Mouse (Mus musculus) kidney, embryonic 15.5 days (tissue): ENCODE results near the gene Gm6401. TPM values are rescaled to one million over a fixed set of nuclear protein-coding genes. Genes with fewer than 3 reads are reported as not detected.
"Not testable (repeated sequence)": the region's sequence is repeated elsewhere in the genome, so short reads cannot be mapped to it uniquely, and the experiment has no call there.

Experiments
- ATAC-seq: fragments of 200-750 bp; cut with Nextera tagmentation; replicated peaks from 2 replicates; pipeline ENCODE4 v1.8.0; 2017; ENCODE audit warnings: moderate TSS enrichment; ENCODE audit not compliant: low FRiP score
- H3K27ac ChIP-seq: fragments of 300-500 bp; sonication (generic); 2 replicates; pipeline ENCODE4 v1.5.1; 2015; ENCODE audit warnings: mild to moderate bottlenecking, inconsistent platforms
- H3K27me3 ChIP-seq: fragments of 300-500 bp; sonication (generic); 2 replicates; pipeline ENCODE4 v1.6.1; 2015; ENCODE audit warnings: inconsistent platforms
- H3K36me3 ChIP-seq: fragments of 300-500 bp; sonication (generic); 2 replicates; pipeline ENCODE4 v1.6.1; 2015; ENCODE audit warnings: inconsistent platforms
- H3K4me1 ChIP-seq: fragments of 300-500 bp; sonication (generic); 2 replicates; pipeline ENCODE4 v1.6.1; 2015; ENCODE audit warnings: inconsistent platforms
- H3K4me2 ChIP-seq: fragments of 300-500 bp; sonication (generic); 2 replicates; pipeline ENCODE4 v1.6.1; 2015; ENCODE audit warnings: moderate library complexity, mild to moderate bottlenecking, inconsistent platforms
- H3K4me3 ChIP-seq: fragments of 300-500 bp; sonication (generic); replicated peaks from 2 replicates; pipeline ENCODE4 v1.5.1; 2015; ENCODE audit warnings: mild to moderate bottlenecking, inconsistent platforms
- H3K9ac ChIP-seq: fragments of 300-500 bp; sonication (generic); 2 replicates; pipeline ENCODE4 v1.6.1; 2015; ENCODE audit warnings: mild to moderate bottlenecking, inconsistent platforms
- H3K9me3 ChIP-seq: fragments of 300-500 bp; sonication (generic); replicated peaks from 2 replicates; pipeline ENCODE4 v1.6.1; 2016; ENCODE audit warnings: inconsistent platforms
- WGBS: fragments of 180-500 bp; shearing (Covaris S2); methylation state at CpG from one replicate; pipeline ENCODE4 v1.1.7; 2015; ENCODE audit warnings: mixed read lengths; 5-methylcytosine and 5-hydroxymethylcytosine counted together
- polyA plus RNA-seq: library from polyadenylated mRNA; unstranded; fragments of >200 nt; fragmentation: Nextera tagmentation; extraction: Ambion mirVana; gene quantifications from 2 replicates; pipeline ENCODE4 v1.2.1, GENCODE M21; 2015

The Gm6401 gene
- polyA plus RNA-seq, result not detected in 2 replicates

DNA sequence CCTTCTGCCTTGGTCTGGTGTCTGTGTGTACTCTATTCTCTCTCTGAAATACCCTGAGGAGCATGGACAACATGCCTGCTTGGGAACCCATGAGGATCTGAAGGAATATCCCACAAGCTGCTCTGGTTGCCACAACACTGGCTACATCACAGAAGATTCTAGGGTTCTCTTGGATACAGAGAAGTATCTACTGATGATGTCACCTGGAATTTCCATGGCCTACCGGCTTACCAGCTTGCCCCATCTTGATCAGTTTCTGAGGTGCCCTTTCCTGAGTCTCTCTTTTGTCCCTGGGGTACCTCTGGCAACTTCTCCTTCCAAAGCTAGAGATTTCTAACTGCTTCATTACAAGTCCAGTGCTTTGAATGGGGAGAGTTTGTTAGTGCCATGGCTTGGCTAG is at the start of gene Gm6401:
Gene Gm6401, minus strand, starts transcription at position 101 of the 400 bp plus-strand sequence.
- H3K4me1 ChIP-seq, H3K27ac ChIP-seq, H3K9me3 ChIP-seq, H3K36me3 ChIP-seq, ATAC-seq, H3K9ac ChIP-seq, H3K4me2 ChIP-seq, H3K4me3 ChIP-seq, H3K27me3 ChIP-seq: not testable (repeated sequence)
- WGBS, result 76% methylated on average over 1 of the region's 1 CpGs

DNA sequence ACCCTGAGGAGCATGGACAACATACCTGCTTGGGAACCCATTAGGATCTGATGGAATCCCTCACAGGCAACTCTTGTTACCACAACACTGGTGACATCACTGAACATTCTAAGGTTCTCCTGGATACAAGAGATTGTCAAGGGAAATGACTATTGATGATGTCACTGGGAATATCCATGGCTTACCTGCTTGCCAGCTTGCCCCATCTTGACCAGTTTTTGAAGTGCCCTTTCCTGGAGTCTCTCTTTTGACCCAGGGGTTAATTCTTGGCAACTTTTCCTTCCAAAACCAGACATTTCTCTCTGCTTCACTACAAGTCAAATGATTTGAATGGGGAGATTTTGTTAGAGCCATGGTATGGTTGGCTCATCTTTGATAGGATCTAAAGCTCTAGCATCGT is 15.5 kb upstream of the Gm6401 start, which contains the start of gene Gm3543:
Gene Gm3543, minus strand, starts transcription at position 101 of the 400 bp plus-strand sequence.
- not testable (repeated sequence) for H3K4me2 ChIP-seq, H3K36me3 ChIP-seq, H3K27me3 ChIP-seq, H3K4me1 ChIP-seq, H3K9ac ChIP-seq, H3K4me3 ChIP-seq, H3K27ac ChIP-seq, H3K9me3 ChIP-seq, ATAC-seq
- WGBS, result 67% methylated on average over 1 of the region's 1 CpGs

DNA sequence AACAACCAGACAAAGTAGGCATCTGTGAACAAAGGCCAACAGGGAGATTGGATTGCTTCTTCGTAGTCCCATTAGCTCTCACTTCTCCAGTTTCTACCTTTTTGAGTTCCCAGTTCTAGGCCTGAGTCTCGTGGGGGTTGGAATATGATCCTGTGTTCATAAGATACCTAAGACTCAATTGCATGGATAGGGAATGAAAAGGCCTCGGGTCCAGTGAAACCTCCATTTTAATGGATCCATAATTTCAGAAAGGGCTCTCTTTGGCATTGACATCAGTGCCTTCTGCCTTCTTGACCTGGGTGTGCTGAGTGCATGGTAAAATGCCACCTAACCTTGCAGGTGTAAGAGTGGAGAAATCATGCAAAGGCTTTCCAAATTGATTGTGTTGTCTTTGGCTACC is 869 bp upstream of the Gm6401 start:
- ATAC-seq, result not testable (repeated sequence)

DNA sequence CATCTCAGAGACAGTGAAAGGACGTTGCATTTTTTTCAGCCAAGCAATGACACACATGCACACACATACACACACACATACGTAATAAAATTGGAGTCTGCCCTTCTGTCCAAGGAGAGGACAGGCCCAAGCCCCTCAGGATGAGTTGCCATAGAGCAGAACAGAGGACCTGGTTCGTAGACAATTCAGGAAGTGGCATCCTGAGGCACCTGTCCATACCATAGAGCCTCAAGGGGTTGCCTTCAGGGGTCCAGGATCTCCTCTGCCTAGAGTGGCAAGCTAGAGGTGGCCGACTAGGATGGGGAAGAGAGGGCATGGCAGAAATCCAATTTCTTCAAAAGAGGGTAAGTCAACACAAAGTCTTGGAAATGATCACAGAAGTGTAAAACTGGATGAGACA is 3.6 kb downstream of the Gm6401 start:
- H3K4me2 ChIP-seq, H3K27ac ChIP-seq, H3K4me3 ChIP-seq, ATAC-seq, H3K9me3 ChIP-seq, H3K27me3 ChIP-seq, H3K36me3 ChIP-seq, H3K9ac ChIP-seq, H3K4me1 ChIP-seq: not testable (repeated sequence)
- WGBS, result 80% methylated on average over 4 of the region's 4 CpGs

More for the DNA sequence above, 869 bp upstream of the Gm6401 start:
- not testable (repeated sequence) for H3K9me3 ChIP-seq, H3K27ac ChIP-seq, H3K4me3 ChIP-seq, H3K27me3 ChIP-seq, H3K4me2 ChIP-seq, H3K4me1 ChIP-seq, H3K36me3 ChIP-seq, H3K9ac ChIP-seq
- whole genome bisulfite sequencing, result 63% methylated on average over 3 of the region's 3 CpGs

DNA sequence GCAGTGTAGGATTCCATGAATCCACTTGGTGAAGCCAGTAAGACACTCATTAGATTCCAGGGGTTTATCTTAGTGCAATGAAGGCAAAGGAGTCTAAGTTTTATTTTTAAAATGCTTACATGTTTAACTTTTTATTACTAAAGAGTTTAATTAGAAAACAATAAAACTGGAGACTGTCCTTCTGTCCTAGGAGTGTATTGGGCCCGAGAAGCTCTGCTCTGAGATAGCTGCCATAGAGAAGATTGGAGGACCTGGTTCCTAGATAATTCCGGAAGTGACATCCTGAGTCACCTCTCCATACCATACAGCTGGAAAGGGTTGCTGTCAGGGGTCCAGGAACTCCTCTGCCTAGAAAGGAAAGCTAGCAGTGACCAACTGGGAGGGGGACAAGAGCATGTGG is 24.0 kb downstream of the Gm6401 start, which contains the start of gene 1700024B05Rik:
Gene 1700024B05Rik, plus strand, starts transcription at position 301 of the 400 bp plus-strand sequence.
- ATAC-seq, H3K9me3 ChIP-seq, H3K36me3 ChIP-seq, H3K4me3 ChIP-seq, H3K4me2 ChIP-seq, H3K4me1 ChIP-seq, H3K27me3 ChIP-seq, H3K9ac ChIP-seq, H3K27ac ChIP-seq: not testable (repeated sequence)
- 100% methylated on average over 2 of the region's 2 CpGs for WGBS

DNA sequence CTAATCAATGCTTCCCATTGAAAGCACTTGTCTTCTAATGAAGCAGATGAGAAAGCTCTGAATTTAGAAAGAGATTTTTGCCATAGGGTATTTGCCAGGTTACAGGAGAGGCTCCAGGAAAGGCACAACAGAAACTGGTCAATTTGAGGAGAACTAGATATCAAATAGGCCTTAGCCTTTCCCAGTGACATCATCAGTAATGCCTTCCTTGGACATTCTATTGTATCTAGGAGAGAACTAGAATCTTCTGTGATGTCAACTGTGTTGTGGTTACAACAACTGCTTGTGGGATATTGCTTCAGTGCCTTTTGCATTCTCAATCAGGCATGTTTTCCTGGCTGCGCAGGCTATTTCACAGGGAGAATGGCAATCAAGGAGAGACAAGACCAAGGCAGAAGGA is 43.1 kb downstream of the Gm6401 start, which contains the start of gene 1700049E17Rik1:
Gene 1700049E17Rik1, plus strand, starts transcription at position 301 of the 400 bp plus-strand sequence.
- H3K9me3 ChIP-seq, ATAC-seq, H3K27ac ChIP-seq, H3K4me2 ChIP-seq, H3K9ac ChIP-seq, H3K4me1 ChIP-seq, H3K36me3 ChIP-seq, H3K27me3 ChIP-seq, H3K4me3 ChIP-seq: not testable (repeated sequence)
- no CpG with 5 or more reads among the region's 1 CpGs for WGBS

Other genes with a start within 250 kb of the Gm6401 start
- not detected in 2 replicates for gene Gm7929, start 217.3 kb downstream of the Gm6401 start, polyA plus RNA-seq
- gene Gm47189, start 195.5 kb downstream of the Gm6401 start, polyA plus RNA-seq, result not detected in 2 replicates
- gene Gm7980, start 60.6 kb downstream of the Gm6401 start, polyA plus RNA-seq, result not detected in 2 replicates
- not detected in 2 replicates for gene 1700049E17Rik1, start 43.0 kb downstream of the Gm6401 start, polyA plus RNA-seq
- not detected in 2 replicates for gene 1700024B05Rik, start 23.9 kb downstream of the Gm6401 start, polyA plus RNA-seq
- not detected in 2 replicates for gene Gm3543, start 15.4 kb upstream of the Gm6401 start, polyA plus RNA-seq
- not detected in 2 replicates for gene Gm7951, start 149.4 kb upstream of the Gm6401 start, polyA plus RNA-seq
- gene Gm17027, start 194.7 kb upstream of the Gm6401 start, polyA plus RNA-seq, result not detected in 2 replicates
- not detected in 2 replicates for gene Gm3573, start 222.9 kb upstream of the Gm6401 start, polyA plus RNA-seq